Mouse (Mus musculus): ENCODE measurements around the gene 1700001P01Rik.
"Not testable (repeated sequence)": the region's sequence is repeated elsewhere in the genome, so short reads cannot be mapped to it uniquely, and the experiment has no call there.

1700001P01Rik gene

DNA sequence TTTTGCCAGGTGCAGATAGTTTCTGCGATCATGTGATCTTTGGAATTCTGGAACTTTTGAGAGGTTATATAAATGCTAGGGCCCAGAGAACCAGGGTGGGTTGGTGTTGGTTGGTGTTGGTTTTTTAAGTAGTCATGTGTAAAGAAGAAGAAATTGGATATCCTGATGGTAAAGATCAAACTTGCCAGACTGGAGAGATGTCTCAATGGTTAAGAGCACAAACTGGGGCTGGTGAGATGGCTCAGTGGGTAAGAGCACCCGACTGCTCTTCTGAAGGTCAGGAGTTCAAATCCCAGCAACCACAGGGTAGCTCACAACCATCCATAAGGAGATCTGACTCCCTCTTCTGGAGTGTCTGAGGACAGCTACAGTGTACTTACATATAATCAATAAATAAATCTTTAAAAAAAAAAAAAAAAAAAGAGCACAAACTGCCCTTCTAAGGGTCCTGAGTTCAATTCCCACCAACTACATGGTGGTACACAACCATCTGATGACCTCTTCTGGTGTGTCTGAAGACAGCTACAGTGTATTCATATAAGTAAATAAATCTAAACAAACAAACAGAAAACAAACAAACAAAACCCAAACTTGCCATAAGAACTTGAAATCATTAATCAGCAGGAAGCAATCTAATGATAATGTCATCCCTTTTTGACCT is 15.2 kb upstream of the 1700001P01Rik start:
- not testable (repeated sequence) for DNase-seq

DNA sequence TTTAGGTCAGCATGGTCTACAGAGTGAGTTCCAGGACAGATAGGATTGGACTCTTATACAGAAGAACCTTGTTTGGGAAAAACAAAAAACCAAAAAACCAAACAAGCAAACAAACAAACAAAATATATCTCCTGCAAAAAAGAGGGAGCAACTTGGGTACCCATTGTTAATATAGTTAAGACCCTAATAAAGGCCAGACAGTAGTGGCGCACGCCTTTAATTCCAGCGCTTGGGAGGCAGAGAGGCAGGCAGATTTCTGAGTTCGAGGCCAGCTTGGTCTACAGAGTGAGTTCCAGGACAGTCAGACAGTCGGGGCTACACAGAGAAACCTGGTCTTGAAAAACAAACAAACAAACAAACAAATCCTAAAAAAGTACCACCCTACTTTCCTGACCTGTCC is 14.0 kb upstream of the 1700001P01Rik start:
- DNase-seq, result no peak

DNA sequence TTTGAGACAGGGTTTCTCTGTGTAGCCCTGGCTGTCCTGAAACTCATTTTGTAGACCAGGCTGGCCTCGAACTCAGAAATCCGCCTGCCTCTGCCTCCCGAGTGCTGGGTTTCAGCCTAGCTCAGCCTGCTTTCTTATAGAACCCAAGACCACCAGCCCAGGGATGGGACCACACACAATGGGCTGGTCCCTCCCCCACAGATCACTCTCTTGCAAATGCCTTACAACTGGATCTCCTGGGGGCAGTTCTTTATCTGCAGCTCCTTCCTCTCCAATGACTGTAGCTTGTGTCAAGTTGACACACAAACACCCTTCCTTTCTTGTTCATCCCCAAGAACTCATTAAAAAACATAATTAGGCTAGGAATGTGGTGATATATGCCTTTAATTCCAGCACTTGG is 12.2 kb upstream of the 1700001P01Rik start:
- no peak for DNase-seq

DNA sequence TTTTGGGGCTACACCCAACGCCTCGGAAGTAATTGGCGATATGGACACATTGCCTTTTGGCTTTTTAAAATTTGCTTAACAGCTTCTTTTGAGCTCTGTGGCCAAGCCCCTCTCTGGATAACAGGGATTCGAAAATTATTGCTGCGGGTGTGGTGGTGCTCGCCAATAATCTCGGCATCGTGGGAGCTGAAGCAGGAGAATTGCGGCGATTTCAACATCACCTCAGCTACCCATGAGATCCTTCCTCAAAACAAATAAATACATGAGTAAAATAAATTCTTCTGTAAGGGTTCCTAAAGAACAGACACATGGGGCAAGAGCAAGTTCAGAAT is 6.8 kb upstream of the 1700001P01Rik start:
- no peak for DNase-seq

DNA sequence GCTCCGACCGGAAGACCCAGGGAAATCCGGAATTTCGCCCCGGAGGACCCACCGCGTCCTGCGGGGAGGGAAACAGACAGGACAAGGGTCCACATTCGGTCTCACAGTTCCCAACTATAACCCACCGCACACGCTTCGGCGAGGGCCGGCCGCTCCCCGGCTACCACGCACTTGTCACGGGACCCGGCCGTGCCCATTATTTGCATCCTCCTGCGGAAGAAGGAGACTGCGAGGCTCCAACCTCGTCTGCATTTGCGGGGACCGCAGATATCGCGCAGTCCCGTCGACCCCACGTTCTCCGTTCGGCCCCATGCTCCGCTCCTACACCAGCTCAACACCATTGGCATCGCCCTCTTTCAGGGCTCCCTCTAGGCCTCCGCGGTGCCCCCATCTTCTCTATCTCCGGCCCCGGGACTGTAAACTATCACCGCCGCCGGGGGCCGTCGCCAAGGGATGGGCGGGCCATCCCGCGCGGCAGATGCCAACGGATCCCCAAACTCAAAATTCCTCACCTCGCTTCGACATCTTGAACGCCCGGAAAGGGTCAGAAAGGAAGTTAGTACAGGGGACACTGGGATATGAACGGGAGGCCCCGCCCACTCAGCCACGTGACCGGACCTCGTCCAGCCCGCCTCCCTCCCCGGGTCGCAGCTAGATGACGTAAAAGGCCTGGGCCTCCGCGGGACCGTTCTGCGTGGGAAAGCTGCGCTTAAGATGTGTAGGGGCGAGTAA is 6.3 kb upstream of the 1700001P01Rik start, which contains the start of gene Rpl23:
Gene Rpl23, minus strand, starts transcription at position 606 of the 732 bp plus-strand sequence.
- peak; percentile 98 to 99 for DNase-seq

DNA sequence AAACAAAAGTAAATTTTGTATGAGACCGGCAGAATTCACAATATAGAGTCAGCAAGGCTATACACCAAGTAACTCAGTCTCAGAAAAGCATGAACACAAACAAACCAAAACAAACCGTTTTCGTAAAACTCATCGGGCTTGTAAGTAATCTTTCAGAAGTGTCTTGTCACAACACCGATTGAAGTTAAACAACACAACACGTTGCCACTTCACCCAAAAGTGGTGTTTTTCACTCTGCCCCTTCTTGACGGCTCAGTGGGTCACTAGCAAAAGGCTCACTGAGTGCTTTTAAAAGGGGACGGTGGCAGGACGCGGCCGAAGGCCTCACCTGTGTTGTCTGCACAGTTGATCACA is 5.7 kb upstream of the 1700001P01Rik start:
- DNase-seq, result no peak

DNA sequence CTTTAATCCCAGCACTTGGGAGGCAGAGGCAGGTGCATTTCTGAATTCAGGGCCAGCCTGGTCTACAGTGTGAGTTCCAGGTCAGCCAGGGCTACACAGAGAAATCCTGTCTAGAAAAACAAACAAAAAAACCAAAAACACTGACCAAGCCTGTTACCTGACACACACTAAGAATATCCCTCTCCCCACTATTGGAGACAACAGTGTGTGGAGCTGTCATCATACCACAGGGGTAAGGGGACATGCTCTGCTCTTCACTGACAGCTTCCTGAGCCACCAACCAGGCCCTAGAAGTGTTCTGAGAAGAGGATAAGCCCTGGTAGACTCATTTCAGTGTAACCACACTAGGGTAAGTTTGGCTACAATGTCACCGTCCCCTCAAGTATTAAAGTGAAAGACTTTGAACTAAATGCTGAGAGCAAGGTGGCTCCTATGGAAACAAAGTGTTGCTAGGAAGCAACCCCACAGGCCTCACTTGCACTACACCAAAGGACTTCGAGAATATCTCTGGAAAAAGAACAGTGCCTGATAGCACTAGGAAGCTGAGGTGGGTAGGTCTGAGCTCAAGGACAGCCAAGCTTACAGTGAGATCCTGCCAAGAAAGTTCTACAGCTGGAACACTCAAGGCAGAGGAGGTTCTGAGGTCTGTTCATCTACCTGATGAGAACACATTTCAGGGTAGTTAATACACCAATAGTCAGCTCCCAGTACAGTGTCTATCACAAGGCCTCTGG is 4.4 kb upstream of the 1700001P01Rik start:
- DNase-seq, result no peak

DNA sequence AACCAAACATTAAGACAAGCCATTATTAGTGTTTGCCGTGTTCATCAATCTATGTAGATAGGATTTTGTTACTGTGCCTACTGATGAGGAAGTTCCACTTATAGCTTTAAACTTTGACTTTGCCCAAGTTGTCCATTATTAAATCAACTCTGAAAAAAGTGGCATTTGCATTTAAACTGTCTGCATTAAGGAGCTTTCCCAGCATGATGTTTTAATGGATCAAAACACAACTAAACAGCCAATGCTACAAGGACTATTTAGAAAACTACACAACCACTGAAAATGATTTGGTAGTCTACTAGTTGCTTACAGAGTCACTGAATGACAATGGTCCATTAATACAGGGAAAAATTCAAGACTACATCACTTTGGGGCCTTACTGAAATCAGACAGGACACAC is 3.2 kb upstream of the 1700001P01Rik start:
- DNase-seq, result no peak

DNA sequence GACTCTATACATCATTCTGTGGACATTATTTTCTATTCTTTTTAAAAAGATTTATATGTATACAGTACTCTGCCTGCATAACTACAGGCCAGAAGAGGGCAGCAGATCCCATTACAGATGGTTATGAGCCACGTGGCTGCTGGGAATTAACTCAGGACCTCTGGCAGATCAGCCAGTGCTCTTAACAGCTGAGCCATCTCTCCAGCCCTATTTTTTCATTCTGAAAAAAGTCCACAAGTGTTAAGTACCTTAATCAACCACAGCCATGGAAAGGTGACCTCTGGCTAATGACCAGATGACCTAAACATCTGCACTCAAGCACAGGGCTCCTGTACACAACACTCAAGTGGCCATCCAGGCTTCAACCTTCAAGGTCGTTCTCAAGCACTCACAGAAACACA is 1.4 kb upstream of the 1700001P01Rik start:
- peak; percentile 10 to 20 for DNase-seq

DNA sequence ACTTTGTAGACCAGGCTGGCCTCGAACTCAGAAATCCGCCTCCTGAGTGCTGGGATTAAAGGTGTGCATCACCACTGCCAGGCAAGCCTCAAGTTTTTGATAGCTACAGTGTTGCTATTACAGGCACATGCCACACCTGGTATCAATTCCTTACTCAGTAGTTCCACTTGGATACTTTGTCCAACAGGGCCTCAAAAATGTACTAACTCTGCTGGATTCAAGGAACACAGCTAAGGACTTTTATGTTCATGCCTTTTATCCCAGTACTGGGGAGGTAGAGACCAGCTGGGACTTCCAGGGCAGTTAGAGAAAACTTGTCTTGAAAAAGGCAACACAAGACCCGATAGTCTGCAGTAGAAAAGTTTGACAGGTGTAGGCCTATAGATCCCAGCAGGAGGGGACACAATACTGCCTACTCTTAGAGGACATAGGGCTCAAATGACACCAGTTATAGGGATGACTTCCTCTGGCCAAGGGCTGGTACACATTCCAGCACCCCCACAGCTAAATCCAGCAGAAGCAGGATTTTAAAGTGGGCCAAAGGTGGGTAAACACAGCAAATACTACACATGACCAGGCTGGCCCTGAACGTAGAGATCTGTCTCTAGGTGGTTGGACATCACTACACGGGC is 895 bp upstream of the 1700001P01Rik start:
- no peak for DNase-seq

DNA sequence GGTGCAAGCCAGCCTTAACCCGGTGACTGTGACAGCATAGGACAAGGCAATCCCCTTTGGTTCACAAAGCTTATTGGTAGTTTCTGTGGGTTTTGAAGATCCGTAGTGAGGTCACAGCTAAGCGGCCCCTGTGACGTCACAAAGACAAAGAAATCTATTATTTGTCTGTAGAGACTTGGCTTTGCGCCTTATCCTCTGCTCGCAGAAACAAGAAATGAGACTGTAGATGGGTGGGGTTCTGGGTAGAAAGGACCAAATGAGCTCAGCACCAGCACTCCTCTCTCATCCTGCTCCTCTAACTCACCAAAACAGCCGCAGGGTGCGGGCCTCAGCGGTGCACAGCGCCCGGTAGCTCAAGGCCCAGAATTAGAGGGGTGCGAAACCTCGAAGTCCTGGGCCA is 532 bp downstream of the 1700001P01Rik start:
- no peak for DNase-seq

DNA sequence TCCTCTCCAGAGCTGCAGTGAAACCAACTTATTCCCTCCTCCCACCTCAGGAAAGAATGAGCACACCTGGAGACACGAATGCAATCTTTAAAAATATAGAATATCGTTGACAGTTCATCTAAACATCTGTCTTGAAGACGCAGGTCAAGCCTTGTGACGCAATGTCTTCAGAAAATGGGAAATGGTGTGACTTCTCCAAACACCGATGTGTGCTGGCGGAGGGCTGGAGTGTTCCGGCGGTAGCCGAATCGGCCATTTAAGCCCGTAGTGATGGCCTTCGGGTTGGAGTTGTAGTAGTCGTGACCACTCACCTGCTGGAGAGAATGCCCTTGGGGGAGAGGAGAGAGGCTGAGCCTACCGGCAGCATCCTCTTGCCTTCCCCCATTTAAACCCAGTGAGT is 4.3 kb downstream of the 1700001P01Rik start:
- no peak for DNase-seq

DNA sequence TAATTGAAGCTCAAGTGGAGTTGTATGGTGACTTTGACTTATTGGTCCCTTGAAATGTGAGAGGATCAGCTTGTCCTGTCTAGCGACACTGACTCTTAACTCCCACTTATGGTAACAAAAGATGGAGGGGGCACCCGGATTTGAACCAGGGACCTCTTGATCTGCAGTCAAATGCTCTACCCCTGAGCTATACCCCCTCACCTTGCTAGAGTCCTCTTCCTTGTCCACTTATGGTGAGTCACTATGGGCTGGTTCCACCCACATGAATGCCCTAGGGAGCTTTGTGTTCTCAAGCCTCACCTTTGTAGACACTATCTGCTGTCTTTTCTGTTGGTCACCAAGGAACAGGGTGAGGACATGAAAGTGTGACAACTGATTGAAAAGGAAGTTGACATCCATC is 6.0 kb downstream of the 1700001P01Rik start:
- no peak for DNase-seq

DNA sequence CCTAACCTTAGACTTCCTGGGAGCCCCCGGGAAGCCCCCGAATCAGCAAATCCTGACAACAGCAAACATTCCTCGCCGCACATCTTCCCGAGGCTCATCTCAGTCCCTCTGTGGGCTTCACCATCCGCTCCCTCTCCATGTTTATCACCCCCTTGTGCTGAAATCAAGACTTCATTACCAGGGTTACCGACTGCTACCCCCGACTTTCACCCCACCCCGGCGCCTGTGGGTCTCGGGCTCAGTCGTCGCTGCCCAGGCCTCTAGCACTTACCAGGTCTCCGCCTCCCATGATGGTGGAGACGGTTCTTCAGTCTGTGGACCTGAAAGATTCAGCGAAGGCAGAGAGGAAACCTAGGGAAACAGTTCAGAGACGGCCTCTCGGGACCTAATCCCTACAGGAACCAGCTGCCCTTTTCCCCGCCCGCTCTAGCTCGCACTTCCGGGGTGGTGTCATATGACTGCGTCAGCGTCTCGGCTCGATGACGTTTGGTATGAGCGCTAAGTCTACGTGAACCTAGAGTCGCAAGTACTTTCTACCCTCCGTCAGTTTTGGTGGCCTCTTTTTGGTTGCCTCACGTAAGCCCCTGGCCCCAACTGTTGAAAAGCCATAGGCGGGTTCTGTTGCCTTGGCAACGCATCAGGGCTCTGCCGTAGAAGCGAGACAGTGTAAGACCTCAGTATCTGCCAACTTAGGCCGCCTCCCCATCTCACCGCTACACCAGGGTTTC is 9.4 kb downstream of the 1700001P01Rik start, which contains the start of gene Cwc25:
Gene Cwc25, minus strand, starts transcription at position 403 of the 728 bp plus-strand sequence.
- DNase-seq, result peak; percentile 90 to 93

DNA sequence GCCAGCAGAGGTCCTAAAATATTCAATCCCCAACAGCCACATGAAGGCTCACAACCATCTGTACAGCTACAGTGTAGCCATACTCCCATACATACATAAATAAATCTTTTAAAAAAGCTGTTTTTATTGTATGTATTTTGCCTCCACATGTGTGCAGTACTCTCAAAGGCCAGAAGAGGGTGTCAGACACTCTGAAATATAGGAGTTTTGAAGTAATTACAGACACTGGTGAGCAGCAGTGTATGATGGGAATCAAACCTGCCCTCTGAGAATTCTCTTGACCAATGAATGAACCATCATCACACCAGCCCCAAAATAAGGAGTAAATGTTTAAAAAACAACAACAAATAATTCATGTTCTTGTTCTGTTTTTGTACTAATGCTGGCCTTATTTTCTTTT is 14.1 kb downstream of the 1700001P01Rik start:
- DNase-seq, result no peak

DNA sequence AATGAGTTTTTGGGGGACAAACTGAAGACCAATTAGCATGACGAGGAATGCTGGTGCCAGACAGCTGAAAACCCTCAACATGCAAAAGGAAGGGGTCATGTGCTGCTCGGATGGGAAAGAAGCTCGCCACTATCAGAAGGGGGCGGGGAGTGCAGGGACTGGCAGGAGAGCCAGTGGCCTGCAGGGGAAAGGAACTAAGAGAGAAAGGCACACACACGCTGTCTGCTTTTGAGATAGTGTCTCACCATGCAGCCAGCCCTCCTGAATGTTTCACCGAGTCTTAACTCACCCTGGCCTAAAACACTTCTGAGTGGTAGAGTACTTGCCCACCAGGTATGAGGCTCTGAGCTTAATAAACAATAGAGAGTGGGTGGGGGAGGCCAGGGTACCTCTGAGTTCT is 16.8 kb downstream of the 1700001P01Rik start:
- DNase-seq, result no peak

DNA sequence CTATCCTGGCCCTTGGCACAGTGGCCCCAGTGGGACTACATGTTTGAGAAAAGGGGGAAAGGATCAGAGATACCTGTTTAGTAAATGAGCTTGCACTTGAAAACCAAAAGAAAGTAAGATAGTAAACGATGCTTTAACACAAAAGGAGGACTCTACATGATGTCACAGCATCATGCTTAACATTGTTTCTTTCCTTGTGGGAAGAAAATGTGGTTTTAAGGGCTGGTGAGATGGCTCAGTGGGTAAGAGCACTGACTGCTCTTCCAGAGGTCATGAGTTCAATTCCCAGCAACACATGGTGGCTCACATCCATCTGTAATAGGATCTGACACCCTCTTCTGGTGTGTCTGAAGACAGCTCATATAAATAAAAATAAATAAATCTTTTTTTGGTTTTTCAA is 17.6 kb downstream of the 1700001P01Rik start:
- DNase-seq, result no peak

DNA sequence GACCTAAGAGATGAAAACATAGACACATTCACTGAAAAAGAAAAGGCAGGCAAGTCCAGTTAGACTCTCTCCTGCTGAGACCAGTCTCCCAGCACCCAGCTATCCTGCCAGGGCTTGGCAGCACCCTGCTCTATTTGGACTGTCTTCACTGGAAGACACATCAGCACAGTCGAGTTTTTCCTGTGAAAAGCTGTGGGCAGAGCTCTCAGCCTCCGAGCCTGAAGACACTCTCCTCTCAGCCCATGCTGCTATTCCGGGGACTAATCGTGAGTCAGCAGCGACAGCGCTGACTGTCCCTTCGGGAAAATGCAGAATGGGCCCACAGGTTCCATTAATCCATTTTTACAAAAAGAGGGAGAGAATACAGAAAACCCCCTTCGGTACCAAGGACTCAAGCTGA is 22.4 kb downstream of the 1700001P01Rik start:
- no peak for DNase-seq

DNA sequence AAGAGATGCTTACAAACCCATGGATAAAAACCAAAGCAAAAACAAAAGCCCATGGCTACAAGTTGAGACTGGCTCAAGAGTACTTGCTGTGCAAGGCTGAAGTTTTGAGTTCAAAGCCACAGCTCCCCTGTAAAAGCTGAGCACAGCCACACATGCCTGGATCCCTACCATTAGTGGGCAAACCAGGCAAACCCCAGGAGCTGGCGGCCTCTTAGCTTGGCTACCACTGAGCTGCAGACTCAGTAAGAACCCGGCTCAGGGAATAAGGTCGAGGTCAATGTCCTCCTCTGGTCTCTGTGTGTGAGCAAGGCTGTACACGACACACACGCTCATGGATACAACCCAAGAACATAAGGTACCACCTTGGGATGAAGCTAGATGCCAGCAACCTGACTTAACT is 27.2 kb downstream of the 1700001P01Rik start:
- DNase-seq, result no peak

DNA sequence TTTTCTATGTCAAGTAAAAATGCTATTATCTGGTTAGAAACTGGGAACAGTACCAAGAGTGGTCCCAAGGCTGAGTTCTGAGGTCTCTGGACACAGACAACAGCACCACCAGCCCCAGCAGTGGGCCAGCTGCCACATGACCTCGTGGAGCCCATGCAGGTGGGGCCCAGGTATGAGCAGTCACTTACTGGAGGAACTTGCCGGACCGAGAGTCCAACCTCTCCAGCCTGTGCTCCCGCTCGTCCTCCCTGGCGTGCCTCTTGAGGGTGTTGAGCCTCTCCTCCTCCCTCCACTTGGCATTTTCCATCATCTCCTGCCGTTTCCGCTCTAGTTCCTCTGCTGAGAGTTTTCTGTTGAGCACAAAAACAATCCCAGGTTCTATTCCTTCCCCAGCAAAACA is 27.9 kb downstream of the 1700001P01Rik start:
- no peak for DNase-seq

DNA sequence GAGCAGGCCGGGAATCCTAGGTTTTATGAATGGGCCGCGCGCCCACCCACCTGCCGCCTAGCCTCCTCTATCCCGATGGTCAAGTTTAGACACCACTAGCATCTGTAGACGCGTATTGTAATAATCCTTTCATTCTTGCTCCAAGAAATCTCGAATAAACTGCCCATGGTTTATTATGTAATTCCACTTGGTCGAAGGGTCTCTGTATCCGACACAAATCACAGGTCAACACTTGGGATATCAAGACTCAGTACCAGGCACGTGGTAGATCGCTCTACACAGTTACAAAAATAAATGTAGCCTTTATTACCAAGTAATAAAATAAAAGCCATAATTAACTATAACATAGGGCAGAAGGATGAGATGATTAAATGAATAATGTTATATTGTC is 30.4 kb downstream of the 1700001P01Rik start:
- DNase-seq, result no peak

DNA sequence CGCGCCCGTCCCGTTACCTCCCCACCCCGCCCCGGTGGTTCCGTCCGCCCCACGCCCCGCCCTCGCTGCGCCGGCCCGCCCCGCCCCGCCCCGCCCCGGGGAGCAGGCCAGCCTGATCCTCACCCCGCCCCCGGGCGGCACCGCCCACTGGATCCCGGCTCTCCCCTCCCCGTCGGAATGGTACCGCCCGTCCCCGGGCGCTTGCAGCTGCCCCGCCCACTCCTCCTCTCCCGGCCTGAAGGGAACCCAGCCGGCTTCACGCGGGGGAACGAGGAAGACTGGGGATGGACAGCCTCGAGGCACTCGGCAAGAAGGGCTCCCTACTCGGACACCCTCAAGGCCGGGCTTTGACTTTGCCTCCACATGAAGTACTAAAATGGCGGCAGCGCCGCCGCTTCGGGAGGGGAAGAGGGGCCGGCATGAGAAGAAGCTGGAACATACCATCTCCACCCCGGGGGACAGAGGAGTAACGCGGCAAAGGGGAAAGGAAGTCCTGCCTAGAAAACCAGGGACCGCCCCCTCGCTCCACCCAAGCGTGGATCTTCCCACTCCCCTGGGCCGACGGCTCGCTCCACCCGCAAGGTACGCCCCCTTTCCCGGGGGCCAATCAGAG is 30.9 kb downstream of the 1700001P01Rik start:
- peak; percentile 99 for DNase-seq

Measured in thymus, postnatal 36 days (tissue).